Mouse (Mus musculus) cerebellum, adult 2 months (tissue): Measurements from ENCODE around the gene Ifrd2. TPM values are rescaled to one million over a fixed set of nuclear protein-coding genes. Genes with fewer than 3 reads are reported as not detected.
"Not testable (repeated sequence)": the region's sequence is repeated elsewhere in the genome, so short reads cannot be mapped to it uniquely, and the experiment has no call there.

Experiments
- DNase-seq, 2 experiments: peaks; one replicate each; pipeline ENCODE4 v3.0.0; 2021
- H3K27ac ChIP-seq: fragments of 200-500 bp; 2 replicates; pipeline ENCODE4 v1.5.1; 2012; ENCODE audit warnings: low read length, control low read depth, inconsistent platforms; ENCODE audit not compliant: insufficient read depth
- H3K27me3 ChIP-seq: fragments of 200-500 bp; 2 replicates; pipeline ENCODE4 v1.6.1; 2012; ENCODE audit warnings: inconsistent platforms, mild to moderate bottlenecking, low read length, moderate library complexity; ENCODE audit not compliant: control insufficient read depth, insufficient read depth
- H3K4me1 ChIP-seq: fragments of 200-500 bp; 2 replicates; pipeline ENCODE4 v1.6.1; 2011; ENCODE audit warnings: low read length; ENCODE audit not compliant: control insufficient read depth, insufficient read depth
- H3K4me3 ChIP-seq: fragments of 200-500 bp; replicated peaks from 2 replicates; pipeline ENCODE3; 2011; ENCODE audit warnings: mild to moderate bottlenecking, low read depth, low read length, control low read depth; ENCODE audit not compliant: insufficient read depth
- CTCF ChIP-seq: fragments of 200-500 bp; IDR thresholded peaks from 2 replicates; pipeline ENCODE4 v1.5.1; 2011; ENCODE audit warnings: low read depth, mild to moderate bottlenecking, control low read depth, low read length, moderate library complexity, borderline replicate concordance; ENCODE audit not compliant: insufficient read depth
- POLR2A ChIP-seq: fragments of 200-500 bp; IDR thresholded peaks from 2 replicates; pipeline ENCODE4 v1.6.1; 2011; ENCODE audit warnings: low read length, control low read depth, borderline replicate concordance; ENCODE audit not compliant: insufficient read depth
- whole genome bisulfite sequencing: fragments of 180-500 bp; shearing (Covaris S2); methylation state at CpG from one replicate; pipeline ENCODE4 v1.1.7; 2018; 5-methylcytosine and 5-hydroxymethylcytosine counted together
- polyA plus RNA-seq: library from polyadenylated mRNA; depleted of rRNA; stranded (reverse); fragments of >200 nt; gene quantifications from 2 replicates; pipeline ENCODE4 v1.2.3, GENCODE M21; 2012

Gene Ifrd2
- polyA plus RNA-seq, 1 experiment = 20.2 TPM

DNA sequence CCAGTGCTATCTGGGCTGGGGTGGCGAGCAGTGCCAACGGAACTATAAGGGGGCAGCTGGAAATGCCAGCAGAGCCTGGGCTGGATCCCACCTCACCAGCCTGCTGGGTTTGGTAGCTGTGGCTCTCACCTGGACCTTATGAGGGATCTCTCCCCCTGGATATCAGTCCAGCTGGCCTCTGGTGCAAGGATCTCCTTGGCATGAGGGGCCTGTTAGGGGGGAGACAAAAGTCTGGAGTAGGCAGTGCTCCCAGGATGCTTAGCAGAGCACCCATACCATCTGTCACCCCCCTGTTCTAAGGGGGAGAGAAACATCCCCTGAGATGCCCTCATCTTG, 15.1 kb upstream of the Ifrd2 start:
- no peaks in the 10 kb centered on the region for H3K27me3 ChIP-seq
- no peak for TF ChIP-seq CTCF
- TF ChIP-seq POLR2A = no peak
- H3K4me1 ChIP-seq = peaks cover 22% of the 10 kb centered on the region
- DNase-seq = no peak
- no peak overlapping the region for H3K4me3 ChIP-seq
- H3K27ac ChIP-seq = no peak overlapping the region
- WGBS = 72% methylated on average over 2 of the region's 2 CpGs

DNA sequence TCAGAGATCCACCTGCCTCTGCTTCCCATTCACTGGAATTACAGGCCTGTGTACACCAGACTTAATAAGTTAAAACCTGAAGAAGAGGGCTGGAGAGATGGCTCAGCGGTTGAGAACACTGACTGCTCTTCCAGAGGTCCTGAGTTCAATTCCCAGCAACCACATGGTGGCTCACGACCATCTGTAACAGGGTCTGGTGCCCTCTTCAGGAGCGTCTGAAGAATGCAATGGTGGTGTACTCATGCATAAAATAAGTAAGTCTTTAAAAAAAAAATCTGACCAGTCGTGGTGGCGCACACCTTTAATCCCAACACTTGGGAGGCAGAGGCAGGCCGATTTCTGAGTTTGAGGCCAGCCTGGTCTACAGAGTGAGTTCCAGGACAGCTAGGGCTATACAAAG, 13.7 kb upstream of the Ifrd2 start:
- WGBS = 82% methylated on average over 6 of the region's 6 CpGs
- H3K4me1 ChIP-seq = peaks cover 25% of the 10 kb centered on the region
- not testable (repeated sequence) for H3K27ac ChIP-seq, DNase-seq, H3K4me3 ChIP-seq, H3K27me3 ChIP-seq

DNA sequence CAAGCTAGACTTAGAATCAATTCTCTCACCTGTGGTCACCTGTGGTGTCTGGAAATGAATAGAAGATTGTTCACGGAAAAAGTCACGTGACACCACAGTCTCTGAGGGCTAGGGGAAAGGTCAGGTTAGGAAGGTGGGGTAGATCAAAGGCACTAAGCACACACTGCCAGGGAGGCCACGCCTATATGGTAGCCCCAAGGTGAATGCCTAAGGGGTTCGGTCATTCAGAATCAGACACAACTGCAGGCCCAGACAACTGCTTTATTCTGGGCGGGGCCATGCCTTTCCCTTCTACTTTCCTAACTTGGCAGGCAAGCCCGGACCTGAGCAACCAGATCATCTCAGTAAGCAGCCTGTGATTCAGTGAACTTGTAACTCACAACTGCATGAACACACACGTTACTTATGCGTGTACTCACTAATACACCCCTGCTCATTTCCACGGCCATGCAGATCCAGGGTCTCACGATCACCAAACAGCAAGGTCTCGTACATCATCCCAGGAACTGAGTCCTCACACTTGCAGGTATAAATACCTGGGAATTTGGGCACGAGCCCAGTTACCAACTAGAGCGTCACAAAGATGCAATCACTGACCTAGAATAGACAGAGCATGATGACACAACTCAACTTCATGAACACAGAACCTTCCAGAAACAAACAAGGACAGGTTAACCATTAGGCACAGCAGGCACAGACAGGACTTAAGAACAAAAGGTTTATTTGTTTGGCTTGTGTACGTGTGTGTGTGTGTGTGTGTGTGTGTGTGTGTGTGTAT, 11.7 kb upstream of the Ifrd2 start:
- Histone ChIP-seq H3K27me3 (no peaks in the 10 kb centered on the region), H3K4me3 (no peak overlapping the region), H3K27ac (no peak overlapping the region), H3K4me1 (peaks cover 29% of the 10 kb centered on the region)
- no peak for TF ChIP-seq CTCF
- no peak for TF ChIP-seq POLR2A
- 46% methylated on average over 14 of the region's 14 CpGs for WGBS
- peak in 1 of 2 experiments; percentile 56 for DNase-seq

DNA sequence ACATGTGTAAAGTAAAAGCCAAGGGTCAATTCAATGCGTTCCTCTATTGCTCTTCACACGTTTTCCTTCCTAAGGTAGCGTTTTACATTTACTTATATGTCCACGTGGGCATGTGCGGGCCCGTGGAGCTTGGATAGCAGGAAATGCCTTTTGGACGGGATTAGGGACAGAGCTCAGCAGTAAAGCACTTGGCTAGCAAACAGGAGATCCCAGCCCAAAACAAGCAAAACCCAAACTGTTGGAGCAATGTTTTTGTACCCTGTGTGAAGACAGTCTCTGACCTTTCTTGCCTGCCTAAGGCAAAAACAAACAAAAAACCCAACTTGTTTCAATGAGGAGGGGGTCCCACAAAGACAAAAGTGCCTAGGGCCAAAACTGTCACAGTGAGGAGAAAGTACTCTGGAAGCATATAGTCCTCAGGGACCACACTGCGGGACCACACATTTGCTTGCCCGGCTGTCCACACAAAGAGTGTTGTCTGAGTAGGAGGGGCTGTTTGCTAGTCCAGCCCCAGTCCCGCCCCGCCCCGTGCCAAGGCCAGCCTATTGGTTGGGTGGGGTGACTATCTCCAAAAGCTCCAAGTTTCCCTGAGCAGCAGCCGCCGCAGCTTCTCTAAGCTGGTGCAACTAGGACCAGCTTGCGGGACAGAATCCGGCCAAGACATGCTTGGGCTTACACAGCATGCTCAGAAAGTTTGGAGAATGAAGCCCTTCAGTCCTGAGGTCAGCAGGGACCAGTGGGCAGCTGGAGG, 10.9 kb upstream of the Ifrd2 start, which contains the start of gene Hyal1:
Gene Hyal1, plus strand, starts transcription at position 571 of the 751 bp plus-strand sequence.
- peak in 1 of 2 experiments; percentile 58 for DNase-seq
- no peak within 1 kb of the TSS for H3K4me3 ChIP-seq

DNA sequence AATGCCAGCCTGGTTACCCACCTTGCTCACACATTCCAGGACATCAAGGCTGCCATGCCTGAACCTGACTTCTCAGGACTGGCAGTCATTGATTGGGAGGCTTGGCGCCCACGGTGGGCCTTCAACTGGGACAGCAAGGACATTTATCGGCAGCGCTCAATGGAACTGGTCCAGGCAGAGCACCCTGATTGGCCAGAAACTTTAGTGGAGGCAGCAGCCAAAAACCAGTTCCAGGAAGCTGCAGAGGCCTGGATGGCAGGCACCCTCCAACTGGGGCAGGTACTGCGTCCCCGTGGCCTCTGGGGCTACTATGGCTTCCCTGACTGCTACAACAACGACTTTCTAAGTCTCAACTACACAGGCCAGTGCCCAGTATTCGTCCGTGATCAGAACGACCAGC, 9.6 kb upstream of the Ifrd2 start:
- TF ChIP-seq POLR2A (no peak), CTCF (no peak)
- DNase-seq = no peak
- 71% methylated on average over 10 of the region's 10 CpGs for WGBS
- Histone ChIP-seq H3K4me1 (peaks cover 29% of the 10 kb centered on the region), H3K27me3 (no peaks in the 10 kb centered on the region), H3K4me3 (no peak overlapping the region), H3K27ac (no peak overlapping the region)

More for the DNA sequence above, 10.9 kb upstream of the Ifrd2 start, which contains the start of gene Hyal1:
- peaks cover 29% of the 10 kb centered on the region for H3K4me1 ChIP-seq
- WGBS = 15% methylated on average over 16 of the region's 16 CpGs
- no peaks in the 10 kb centered on the region for H3K27me3 ChIP-seq
- no peak within 1 kb of the TSS for H3K27ac ChIP-seq
- TF ChIP-seq POLR2A (no peak), CTCF (no peak)

DNA sequence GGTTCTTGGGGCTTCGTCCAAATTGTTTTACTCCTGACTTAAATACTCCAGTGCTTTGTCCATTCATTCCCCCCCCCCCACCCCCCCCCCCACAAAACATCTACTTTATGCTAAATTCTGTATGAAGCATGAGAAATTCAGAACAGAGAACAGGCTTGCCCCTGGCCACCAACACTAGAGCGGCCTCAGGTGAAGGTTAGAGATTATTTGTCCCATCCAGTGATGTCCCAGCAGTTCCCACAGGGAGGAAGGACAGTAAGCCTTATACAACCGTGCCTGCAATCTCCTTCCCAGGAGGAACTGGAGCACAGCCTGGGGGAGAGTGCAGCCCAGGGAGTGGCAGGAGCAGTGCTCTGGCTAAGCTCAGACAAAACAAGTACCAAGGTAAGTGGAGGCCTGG, 8.9 kb upstream of the Ifrd2 start, which contains the start of gene Naa80:
Gene Naa80, plus strand, starts transcription at position 301 of the 400 bp plus-strand sequence.
- no peaks in the 10 kb centered on the region for H3K27me3 ChIP-seq
- peak within 1 kb of the TSS; percentile 16; the same call in 1 of the 2 replicates for H3K27ac ChIP-seq
- H3K4me3 ChIP-seq = no peak within 1 kb of the TSS
- 66% methylated on average over 3 of the region's 3 CpGs for WGBS
- H3K4me1 ChIP-seq = peaks cover 29% of the 10 kb centered on the region
- no peak for DNase-seq
- TF ChIP-seq CTCF (no peak), POLR2A (no peak)

DNA sequence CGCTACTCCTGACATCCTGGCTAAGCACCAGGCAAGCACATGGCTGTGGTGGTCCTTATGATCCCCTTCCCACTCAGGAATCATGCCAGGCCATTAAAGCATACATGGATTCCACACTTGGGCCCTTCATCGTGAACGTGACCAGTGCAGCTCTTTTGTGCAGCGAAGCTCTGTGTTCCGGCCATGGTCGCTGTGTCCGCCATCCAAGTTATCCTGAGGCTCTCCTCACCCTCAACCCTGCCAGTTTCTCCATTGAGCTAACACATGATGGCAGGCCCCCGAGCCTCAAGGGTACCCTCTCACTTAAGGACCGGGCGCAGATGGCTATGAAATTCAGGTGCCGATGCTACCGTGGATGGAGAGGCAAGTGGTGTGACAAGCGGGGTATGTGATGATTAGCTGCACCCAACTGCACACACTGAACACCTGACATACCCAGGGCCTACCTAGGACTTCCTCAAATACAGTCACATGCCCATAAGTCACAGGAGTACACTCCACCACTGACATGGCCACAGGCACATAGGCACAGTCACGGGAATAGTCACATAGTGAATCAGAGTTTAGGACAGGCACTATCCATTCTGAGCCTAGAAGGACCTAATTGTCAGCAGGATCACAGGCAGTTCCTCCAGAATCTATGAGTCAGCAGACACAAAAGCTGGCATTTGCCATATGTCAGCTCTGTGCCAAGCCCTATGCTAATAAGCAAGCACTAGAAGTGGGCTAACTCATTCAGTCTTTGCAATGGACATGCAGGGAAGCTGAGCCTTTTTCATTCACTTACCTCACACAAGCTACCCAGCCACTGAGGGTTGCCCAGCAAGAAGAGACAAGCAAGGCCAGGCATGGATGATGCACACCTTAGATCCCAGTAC, 8.2 kb upstream of the Ifrd2 start:
- peak; percentile 59 to 86 for DNase-seq
- Histone ChIP-seq H3K4me3 (no peak overlapping the region), H3K27ac (peak overlapping the region; percentile 16; the same call in 1 of the 2 replicates), H3K4me1 (peaks cover 29% of the 10 kb centered on the region), H3K27me3 (no peaks in the 10 kb centered on the region)
- WGBS = 71% methylated on average over 14 of the region's 14 CpGs
- TF ChIP-seq POLR2A = 0 out of 2 replicates have a peak, but pooled peaks have one; percentile 13
- no peak for TF ChIP-seq CTCF
